Mouse (Mus musculus) midbrain, embryonic 13.5 days (tissue): ENCODE results near the gene Egflam. TPM values are rescaled to one million over a fixed set of nuclear protein-coding genes. Genes with fewer than 3 reads are reported as not detected.
A peak's percentile ranks its signal among the peaks of the same experiment; 100 is the strongest.

ENCODE experiments used
- ATAC-seq: fragments of 200-750 bp; cut with Nextera tagmentation; 2 replicates; pipeline ENCODE4 v1.8.0; 2017; ENCODE audit warnings: mild to moderate bottlenecking, moderate TSS enrichment, moderate library complexity
- H3K27ac ChIP-seq: fragments of 300-500 bp; sonication (generic); 2 replicates; pipeline ENCODE4 v1.5.1; 2015; ENCODE audit warnings: inconsistent platforms, mild to moderate bottlenecking, moderate library complexity
- H3K27me3 ChIP-seq: fragments of 300-500 bp; sonication (generic); 2 replicates; pipeline ENCODE4 v1.6.1; 2015; ENCODE audit warnings: mild to moderate bottlenecking, inconsistent platforms
- H3K36me3 ChIP-seq: fragments of 300-500 bp; sonication (generic); 2 replicates; pipeline ENCODE4 v1.6.1; 2015; ENCODE audit warnings: mild to moderate bottlenecking, inconsistent platforms
- H3K4me1 ChIP-seq: fragments of 300-500 bp; sonication (generic); replicated peaks from 2 replicates; pipeline ENCODE4 v1.6.1; 2015; ENCODE audit warnings: inconsistent platforms
- H3K4me2 ChIP-seq: fragments of 300-500 bp; sonication (generic); replicated peaks from 2 replicates; pipeline ENCODE4 v1.6.1; 2015; ENCODE audit warnings: moderate library complexity, mild to moderate bottlenecking, inconsistent platforms
- H3K4me3 ChIP-seq: fragments of 300-500 bp; sonication (generic); replicated peaks from 2 replicates; pipeline ENCODE4 v1.5.1; 2015; ENCODE audit warnings: mild to moderate bottlenecking, inconsistent platforms
- H3K9ac ChIP-seq: fragments of 300-500 bp; sonication (generic); replicated peaks from 2 replicates; pipeline ENCODE4 v1.6.1; 2015; ENCODE audit warnings: mild to moderate bottlenecking, inconsistent platforms
- H3K9me3 ChIP-seq: fragments of 300-500 bp; sonication (generic); 2 replicates; pipeline ENCODE4 v1.6.1; 2016; ENCODE audit warnings: mild to moderate bottlenecking, inconsistent platforms
- WGBS: fragments of 180-500 bp; shearing (Covaris S2); methylation state at CpG from one replicate; pipeline ENCODE4 v1.1.7; 2015; 5-methylcytosine and 5-hydroxymethylcytosine counted together
- polyA plus RNA-seq: library from polyadenylated mRNA; unstranded; fragments of >200 nt; fragmentation: Nextera tagmentation; extraction: Ambion mirVana; gene quantifications from 2 replicates; pipeline ENCODE4 v1.2.1, GENCODE M21; 2015

Egflam gene
- polyA plus RNA-seq, 1 experiment from 2014 or later = 7.7 TPM

DNA sequence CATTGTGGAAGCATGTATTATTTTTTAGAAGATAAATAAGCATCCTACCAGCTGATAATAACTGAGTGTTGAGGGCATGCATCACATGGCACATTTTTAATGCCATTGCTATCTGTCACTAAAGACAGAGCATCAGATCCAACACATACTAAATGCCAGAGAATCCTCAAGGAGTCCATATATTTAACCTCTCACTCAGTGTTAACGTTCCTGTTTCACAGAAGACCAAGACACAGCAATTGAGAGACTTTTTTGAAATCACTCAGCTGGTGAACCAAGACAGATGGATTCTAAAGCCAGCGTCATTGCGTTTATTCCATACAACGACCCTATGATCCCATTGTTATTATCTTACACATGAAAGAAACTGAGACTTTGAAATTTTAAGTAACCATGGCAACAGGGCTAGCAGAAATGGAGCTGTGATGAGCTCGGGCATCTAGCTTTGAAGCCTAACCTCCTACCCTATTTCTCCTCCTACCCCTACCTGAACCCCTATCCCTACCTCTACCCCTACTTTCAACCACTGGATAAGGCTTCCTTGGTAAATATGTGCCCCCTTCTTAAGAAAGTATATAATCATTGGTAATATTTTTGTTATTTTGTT lies 57.4 kb downstream of the Egflam start:
- Histone ChIP-seq H3K4me1 (no peaks in the 10 kb centered on the region), H3K9me3 (no peaks in the 10 kb centered on the region), H3K27ac (no peak overlapping the region), H3K4me3 (no peak overlapping the region), H3K27me3 (no peaks in the 10 kb centered on the region), H3K9ac (no peak overlapping the region), H3K36me3 (no peaks in the 10 kb centered on the region), H3K4me2 (no peak overlapping the region)
- ATAC-seq = no peak
- 47% methylated on average over 5 of the region's 5 CpGs for WGBS

DNA sequence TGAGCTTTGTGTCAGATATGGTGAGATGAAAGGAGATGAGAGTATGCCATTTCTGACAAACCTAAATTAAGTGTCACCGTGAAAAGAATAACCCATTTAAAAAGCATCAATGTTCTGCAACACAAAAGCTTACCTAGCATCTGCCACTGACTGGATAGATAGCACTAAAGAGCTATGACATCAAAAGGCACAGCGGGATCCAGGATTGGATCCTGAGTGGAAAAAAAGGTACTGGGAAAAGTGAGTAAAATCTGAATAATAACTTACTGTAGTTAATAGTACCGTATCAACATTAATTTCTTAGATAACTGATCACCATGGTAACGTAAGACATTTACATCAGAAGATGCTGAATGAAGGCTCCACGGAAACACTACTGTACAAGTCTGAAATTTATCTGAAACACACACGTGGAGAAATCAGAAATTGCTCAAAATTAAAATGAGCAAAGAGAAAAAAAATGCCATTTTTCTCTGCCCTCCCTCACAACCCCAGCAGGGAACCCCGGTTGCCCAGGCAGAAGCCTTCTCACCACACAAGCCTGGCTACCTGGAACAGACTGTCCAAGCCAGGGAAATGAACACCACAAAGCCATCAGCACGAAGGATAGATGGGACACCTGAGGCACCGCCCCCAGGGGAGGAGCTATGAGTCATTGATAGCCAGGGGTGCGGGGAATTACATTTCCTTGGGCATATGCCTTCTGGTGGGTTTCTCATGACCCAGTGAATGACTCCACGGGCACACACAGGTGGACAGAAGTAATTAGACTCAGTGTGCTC lies 63.5 kb downstream of the Egflam start:
- ATAC-seq = no peak
- Histone ChIP-seq H3K4me3 (no peak overlapping the region), H3K4me1 (no peaks in the 10 kb centered on the region), H3K27me3 (no peaks in the 10 kb centered on the region), H3K36me3 (no peaks in the 10 kb centered on the region), H3K9me3 (no peaks in the 10 kb centered on the region), H3K9ac (no peak overlapping the region), H3K27ac (no peak overlapping the region), H3K4me2 (no peak overlapping the region)
- 85% methylated on average over 11 of the region's 11 CpGs for WGBS

DNA sequence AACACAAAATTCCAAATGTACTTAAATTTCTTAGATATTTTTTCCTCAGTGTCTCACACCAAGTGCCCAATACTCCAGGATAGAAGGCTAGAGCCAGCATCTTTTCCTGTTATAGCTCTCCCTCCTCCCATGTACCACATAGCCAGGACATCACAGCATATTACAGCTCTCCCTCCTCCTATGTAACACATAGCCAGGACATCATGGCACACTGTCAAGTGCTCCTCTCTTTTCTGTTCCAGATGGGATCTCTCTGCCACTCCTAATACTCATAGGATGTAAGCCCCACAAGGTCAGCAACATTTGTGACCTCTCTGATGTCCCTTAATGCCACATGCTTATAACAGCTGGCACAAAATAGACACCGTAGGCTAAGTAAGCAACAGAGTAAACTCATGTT lies 65.3 kb downstream of the Egflam start:
- Histone ChIP-seq H3K27me3 (no peaks in the 10 kb centered on the region), H3K4me2 (no peak overlapping the region), H3K4me3 (no peak overlapping the region), H3K27ac (no peak overlapping the region), H3K9me3 (no peaks in the 10 kb centered on the region), H3K36me3 (no peaks in the 10 kb centered on the region), H3K9ac (no peak overlapping the region), H3K4me1 (no peaks in the 10 kb centered on the region)
- 93% methylated on average over 1 of the region's 1 CpGs for WGBS
- ATAC-seq = no peak

DNA sequence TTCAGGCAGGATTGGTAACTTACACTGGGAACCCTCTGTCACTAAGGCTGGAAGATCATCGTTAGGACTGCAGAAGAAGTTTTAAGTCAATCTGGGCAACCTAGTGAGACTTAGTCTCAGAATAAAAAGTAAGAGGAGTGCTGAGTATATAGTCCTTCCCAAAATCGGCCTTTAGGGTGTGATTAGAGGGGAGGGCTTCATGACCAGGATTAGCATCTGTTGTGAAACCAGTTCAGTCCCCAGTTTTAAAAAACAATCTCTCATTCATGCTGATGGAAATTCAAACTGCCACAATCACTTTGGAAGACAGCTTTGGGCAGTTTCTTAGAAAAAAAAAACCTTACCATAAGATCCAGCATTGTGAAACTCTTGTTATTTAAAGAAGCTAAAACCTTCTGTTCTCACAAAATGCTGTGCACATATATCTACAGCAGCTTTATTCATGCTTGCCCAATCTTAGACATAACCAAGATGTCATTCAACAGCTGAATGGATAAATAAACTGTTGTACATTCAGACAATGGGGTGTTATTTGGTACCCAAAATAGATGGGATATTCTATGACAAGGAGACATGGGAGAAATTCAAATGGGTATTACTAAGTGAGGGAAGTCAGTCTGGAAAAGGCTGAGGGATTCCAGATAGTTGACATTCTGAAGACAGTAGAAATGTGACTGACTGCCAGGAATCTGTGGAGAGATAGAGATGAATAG lies 75.4 kb downstream of the Egflam start:
- H3K4me3 ChIP-seq = no peak overlapping the region
- no peaks in the 10 kb centered on the region for H3K36me3 ChIP-seq
- H3K9me3 ChIP-seq = no peaks in the 10 kb centered on the region
- H3K9ac ChIP-seq = no peak overlapping the region
- no peak overlapping the region for H3K4me2 ChIP-seq
- no peaks in the 10 kb centered on the region for H3K4me1 ChIP-seq
- no peak for ATAC-seq
- 82% methylated on average over 2 of the region's 2 CpGs for WGBS
- H3K27me3 ChIP-seq = no peaks in the 10 kb centered on the region
- no peak overlapping the region for H3K27ac ChIP-seq

DNA sequence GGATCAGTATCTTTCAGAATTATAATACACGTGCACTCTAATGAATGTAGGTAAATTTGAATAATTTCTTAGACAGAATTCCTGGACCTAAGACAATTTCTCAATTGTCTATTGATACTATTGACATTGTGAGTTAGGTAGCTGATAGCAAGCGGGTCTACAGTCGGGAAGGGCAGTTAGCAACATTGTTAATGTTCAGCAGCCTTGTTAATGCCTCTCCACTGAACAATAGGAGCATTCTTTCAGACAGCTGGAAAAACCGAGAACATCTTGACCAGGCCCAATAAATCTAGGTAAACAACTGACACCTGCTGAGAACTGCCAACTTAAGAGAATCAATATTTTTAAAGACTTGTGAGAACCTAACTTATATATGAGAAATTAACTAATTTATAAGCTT lies 77.3 kb downstream of the Egflam start:
- no peak overlapping the region for H3K27ac ChIP-seq
- H3K4me2 ChIP-seq = no peak overlapping the region
- no peaks in the 10 kb centered on the region for H3K4me1 ChIP-seq
- no peak overlapping the region for H3K9ac ChIP-seq
- 74% methylated on average over 4 of the region's 4 CpGs for WGBS
- no peaks in the 10 kb centered on the region for H3K9me3 ChIP-seq
- H3K36me3 ChIP-seq = no peaks in the 10 kb centered on the region
- no peak for ATAC-seq
- H3K4me3 ChIP-seq = no peak overlapping the region
- no peaks in the 10 kb centered on the region for H3K27me3 ChIP-seq

DNA sequence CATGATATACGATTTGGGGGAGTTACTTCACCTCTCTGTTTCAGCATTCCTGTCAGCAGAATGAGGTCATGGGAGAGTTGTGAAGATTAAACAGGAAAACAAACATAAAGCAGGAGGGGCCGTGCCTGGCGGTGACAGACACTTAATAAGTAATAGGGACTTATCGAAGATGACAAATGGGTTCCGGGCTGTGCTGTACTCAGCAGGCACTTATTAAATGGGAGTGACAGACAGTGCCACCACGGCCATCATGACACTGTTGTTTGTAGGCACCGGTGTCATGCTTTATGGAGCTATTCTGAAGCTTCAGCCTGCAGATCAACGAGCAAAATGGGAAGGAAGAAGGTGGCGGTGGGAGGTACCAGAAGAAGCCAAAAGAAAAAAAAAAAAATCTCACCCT lies 82.7 kb downstream of the Egflam start:
- H3K4me1 ChIP-seq = no peaks in the 10 kb centered on the region
- no peak overlapping the region for H3K9ac ChIP-seq
- no peak overlapping the region for H3K4me2 ChIP-seq
- no peaks in the 10 kb centered on the region for H3K36me3 ChIP-seq
- H3K27me3 ChIP-seq = no peaks in the 10 kb centered on the region
- no peak overlapping the region for H3K27ac ChIP-seq
- 87% methylated on average over 9 of the region's 9 CpGs for WGBS
- ATAC-seq = no peak
- no peaks in the 10 kb centered on the region for H3K9me3 ChIP-seq
- no peak overlapping the region for H3K4me3 ChIP-seq

DNA sequence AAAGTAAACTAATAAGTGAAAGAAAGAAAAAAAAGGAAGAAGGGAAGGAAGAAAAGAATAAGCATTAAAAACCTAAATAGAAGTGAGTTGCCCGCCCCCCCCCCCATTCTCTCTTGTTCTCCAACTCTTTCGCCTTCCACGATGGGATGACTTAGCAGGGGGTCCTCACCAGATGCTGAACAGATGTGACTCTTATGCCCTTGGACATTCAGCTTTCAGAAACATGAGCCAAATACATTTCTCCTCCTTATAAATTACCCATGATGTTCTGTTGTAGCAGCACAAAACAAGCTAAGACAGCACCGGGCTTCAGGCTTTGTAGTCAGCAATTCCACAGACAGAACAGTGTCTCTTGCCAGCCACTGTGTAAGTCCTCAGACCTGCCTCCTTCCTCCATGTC lies 89.5 kb downstream of the Egflam start:
- Histone ChIP-seq H3K27me3 (no peaks in the 10 kb centered on the region), H3K36me3 (no peaks in the 10 kb centered on the region), H3K4me2 (no peak overlapping the region), H3K27ac (no peak overlapping the region), H3K4me3 (no peak overlapping the region), H3K9me3 (no peaks in the 10 kb centered on the region), H3K4me1 (no peaks in the 10 kb centered on the region), H3K9ac (no peak overlapping the region)
- WGBS = 82% methylated on average over 4 of the region's 4 CpGs
- ATAC-seq = no peak

DNA sequence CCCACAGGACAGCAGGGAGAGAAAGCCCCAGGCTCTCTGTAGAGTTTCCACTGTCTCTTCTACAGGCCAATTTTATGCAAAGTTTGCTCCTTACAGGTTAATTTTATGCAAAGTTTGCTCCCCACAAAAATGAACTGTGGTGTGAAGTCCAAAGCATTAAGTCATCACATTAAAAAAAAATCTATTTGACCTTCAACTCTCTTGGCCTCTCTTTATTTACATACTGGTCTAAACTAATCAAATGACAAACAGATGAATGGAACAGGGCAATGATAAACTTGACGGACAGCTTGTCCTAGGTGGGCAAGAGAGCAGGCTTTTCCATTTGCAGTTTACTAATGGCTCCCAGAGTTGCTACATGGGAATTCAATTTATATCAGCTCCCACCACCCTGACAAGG lies 98.3 kb downstream of the Egflam start:
- Histone ChIP-seq H3K9me3 (0 out of 2 replicates have a peak, but pooled peaks cover 2% of the 10 kb centered on the region), H3K27me3 (no peaks in the 10 kb centered on the region), H3K4me3 (no peak overlapping the region), H3K36me3 (no peaks in the 10 kb centered on the region), H3K4me2 (no peak overlapping the region), H3K9ac (no peak overlapping the region), H3K27ac (no peak overlapping the region), H3K4me1 (no peaks in the 10 kb centered on the region)
- ATAC-seq = no peak
- WGBS = 81% methylated on average over 1 of the region's 1 CpGs

DNA sequence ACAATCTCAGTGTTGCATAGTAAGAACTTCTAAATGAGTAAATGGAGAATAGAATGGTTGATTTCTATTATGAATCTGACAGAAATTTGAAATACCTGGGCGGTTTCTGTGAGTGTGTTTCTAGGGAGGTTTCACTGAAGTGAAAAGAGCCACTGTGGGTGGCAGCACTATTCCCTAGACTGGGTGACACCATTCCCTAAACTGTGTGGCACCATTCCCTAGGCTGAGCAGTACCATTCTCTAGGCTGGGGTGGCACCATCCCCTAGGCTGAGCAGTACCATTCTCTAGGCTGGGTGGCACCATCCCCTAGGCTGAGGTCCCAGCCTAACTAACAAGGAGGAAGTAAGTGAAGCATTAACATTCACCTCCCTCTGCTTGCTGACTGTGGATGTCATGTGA lies 103.0 kb downstream of the Egflam start:
- 97% methylated on average over 1 of the region's 1 CpGs for WGBS
- Histone ChIP-seq H3K36me3 (no peaks in the 10 kb centered on the region), H3K4me3 (no peak overlapping the region), H3K27me3 (no peaks in the 10 kb centered on the region), H3K9me3 (0 out of 2 replicates have a peak, but pooled peaks cover 2% of the 10 kb centered on the region), H3K4me1 (peaks cover 8% of the 10 kb centered on the region), H3K4me2 (no peak overlapping the region), H3K9ac (no peak overlapping the region), H3K27ac (no peak overlapping the region)
- ATAC-seq = no peak

DNA sequence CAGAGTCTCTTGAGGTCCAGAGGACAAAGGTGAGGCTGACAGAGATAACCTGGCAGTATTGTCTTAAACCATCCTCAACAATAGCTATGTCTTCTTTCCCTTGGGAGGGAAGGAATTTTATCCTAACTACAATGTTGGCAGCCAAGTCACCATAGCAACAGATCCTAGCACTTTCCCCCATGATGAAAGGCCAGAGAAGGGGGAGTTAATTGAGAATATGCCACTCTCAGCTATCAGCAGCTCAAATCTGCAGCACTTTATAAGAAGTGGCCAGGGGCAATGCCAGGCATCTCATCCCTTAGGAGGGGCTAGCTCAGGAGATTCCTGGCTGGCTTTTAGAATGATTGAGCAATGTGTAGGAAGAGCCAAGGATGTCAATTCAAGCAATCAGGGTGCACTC lies 105.3 kb downstream of the Egflam start:
- no peaks in the 10 kb centered on the region for H3K27me3 ChIP-seq
- H3K9ac ChIP-seq = no peak overlapping the region
- H3K9me3 ChIP-seq = 0 out of 2 replicates have a peak, but pooled peaks cover 2% of the 10 kb centered on the region
- peak; percentile 56; the same call in 1 of the 2 replicates for ATAC-seq
- H3K27ac ChIP-seq = no peak overlapping the region
- H3K4me3 ChIP-seq = no peak overlapping the region
- H3K4me2 ChIP-seq = no peak overlapping the region
- H3K36me3 ChIP-seq = no peaks in the 10 kb centered on the region
- peaks cover 8% of the 10 kb centered on the region for H3K4me1 ChIP-seq

DNA sequence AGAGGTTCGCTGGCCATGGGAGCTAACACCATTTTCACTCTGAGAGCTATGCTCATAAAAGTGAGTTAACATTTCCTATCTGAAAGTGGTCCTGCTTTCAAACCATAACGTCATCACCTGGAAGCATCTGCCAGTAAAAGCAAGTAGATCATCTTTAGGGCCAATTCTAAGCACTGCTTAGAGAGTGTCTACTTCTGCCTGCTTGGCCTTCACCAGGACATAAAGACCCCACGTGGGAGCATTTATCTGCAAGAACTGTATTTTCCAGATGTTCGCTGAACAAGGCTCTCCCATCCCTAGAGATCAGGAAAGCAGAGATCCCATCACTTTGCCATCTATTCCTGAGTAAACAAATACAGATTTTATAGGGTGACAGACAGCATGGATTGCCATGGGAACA lies 108.2 kb downstream of the Egflam start:
- no peak overlapping the region for H3K27ac ChIP-seq
- no peak overlapping the region for H3K4me2 ChIP-seq
- no peaks in the 10 kb centered on the region for H3K36me3 ChIP-seq
- no peaks in the 10 kb centered on the region for H3K27me3 ChIP-seq
- H3K4me3 ChIP-seq = no peak overlapping the region
- H3K4me1 ChIP-seq = peaks cover 8% of the 10 kb centered on the region
- no peak overlapping the region for H3K9ac ChIP-seq
- WGBS = 90% methylated on average over 4 of the region's 4 CpGs
- no peak for ATAC-seq
- no peaks in the 10 kb centered on the region for H3K9me3 ChIP-seq

DNA sequence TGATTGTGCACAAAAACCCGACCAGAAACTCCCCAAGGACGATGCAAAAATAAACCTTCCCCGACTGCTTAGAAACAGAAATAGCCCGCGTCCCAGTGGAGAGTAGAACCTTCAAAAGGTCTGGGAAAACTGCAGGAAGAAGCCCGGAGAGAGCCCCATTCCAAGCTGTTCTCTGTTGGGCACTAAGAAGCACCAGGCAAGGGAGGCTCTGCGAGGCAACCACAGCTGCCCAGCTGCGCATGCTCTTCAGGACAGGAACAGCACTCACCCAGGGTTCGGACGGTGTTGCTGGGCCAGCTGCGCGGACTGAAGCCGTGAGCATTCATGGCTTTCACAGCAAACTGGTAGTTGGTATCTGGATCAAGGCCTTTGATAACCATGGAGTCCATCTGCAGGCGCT lies 108.7 kb downstream of the Egflam start:
- Histone ChIP-seq H3K4me3 (no peak overlapping the region), H3K4me1 (peaks cover 8% of the 10 kb centered on the region), H3K27ac (no peak overlapping the region), H3K36me3 (no peaks in the 10 kb centered on the region), H3K9ac (no peak overlapping the region), H3K4me2 (no peak overlapping the region), H3K9me3 (no peaks in the 10 kb centered on the region), H3K27me3 (no peaks in the 10 kb centered on the region)
- WGBS = 73% methylated on average over 14 of the region's 14 CpGs
- ATAC-seq = no peak
